Mouse (Mus musculus) small intestine, adult 2 months (tissue): ENCODE measurements at regions not wholly inside any gene's neighbourhood (a gene's known extent, or its start where the extent isn't known, plus 50 kb on each side); places are given as distances from the start of the nearest gene placed in this dataset.

Source experiments
- CTCF ChIP-seq: fragments of 200-500 bp; IDR thresholded peaks from 2 replicates; pipeline ENCODE4 v1.5.1; 2012; ENCODE audit warnings: low read depth, mild to moderate bottlenecking, control low read depth, inconsistent platforms, low read length, moderate library complexity, mixed read lengths; ENCODE audit not compliant: insufficient replicate concordance, insufficient read length; ENCODE audit errors: extremely low read depth
- POLR2A ChIP-seq: fragments of 200-500 bp; IDR thresholded peaks from 2 replicates; pipeline ENCODE4 v1.6.1; 2012; ENCODE audit warnings: low read depth, mild to moderate bottlenecking, control low read depth, inconsistent platforms, low read length, moderate library complexity

GRCm38 (mm10) chr8:6225194-6225593 is 1120.0 kb upstream of the Slc10a2 start:
- TF ChIP-seq CTCF (no peak), POLR2A (no peak)
